Mouse (Mus musculus) liver, embryonic 14.5 days (tissue): Measurements from ENCODE around the gene 4930470P17Rik.

Experiments
- CTCF ChIP-seq: IDR thresholded peaks from 2 replicates; pipeline ENCODE4 v1.5.1; 2016; ENCODE audit warnings: antibody characterized with exemption, low read depth, control low read depth
- EP300 ChIP-seq: IDR thresholded peaks from 2 replicates; pipeline ENCODE4 v1.6.1; 2016; ENCODE audit warnings: antibody characterized with exemption, low read depth

- TF ChIP-seq CTCF (no peak), EP300 (no peak)
Measured at GRCm38 (mm10) chr2:170592161-170592560, 9.7 kb downstream of the 4930470P17Rik start.
